Comparison of ENCODE assay signal across 24 mouse cellular contexts in the genomic region with DNA sequence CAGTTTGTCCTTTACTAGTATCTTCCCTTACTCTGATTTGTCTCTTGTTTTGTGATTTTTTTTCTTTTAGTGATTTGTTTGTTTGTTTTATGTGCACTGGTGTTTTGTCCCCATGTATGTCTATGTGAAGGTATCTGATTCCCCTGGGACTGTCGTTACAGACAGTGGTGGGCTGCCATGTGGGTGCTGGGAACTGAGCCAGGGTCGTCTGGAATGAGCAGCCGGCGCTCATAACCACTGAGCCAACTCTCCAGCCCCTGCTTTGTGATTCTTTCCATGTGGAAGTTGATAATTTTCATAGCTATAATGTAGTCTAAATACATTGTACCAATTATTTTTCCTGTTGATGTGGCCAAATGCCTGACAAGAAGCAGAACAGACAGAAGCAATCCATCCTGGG. TPM values are rescaled to one million over a fixed set of nuclear protein-coding genes. Genes with fewer than 3 reads are reported as not detected.
DNase-seq lines count a peak whose midpoint lies in the region; TF ChIP-seq lines count a peak whose summit lies in the region.
"Had no signal": no experiment of that assay in that cellular context is flagged by ENCODE, and none has a peak within 500 bp of the region (broad histone marks: within the 10 kb centered on the region; RNA-seq: fewer than 3 reads in every experiment).

No protein-coding gene starts in this region.

- DNase-seq in layer of hippocampus, adult 11-12 months (ENCODE audit: low spot score), result peak; percentile 28
- DNase-seq in layer of hippocampus, adult 9-10 months (ENCODE audit: low spot score), result no peak
- peak; percentile 11 for DNase-seq in brain, embryonic 14.5 days (ENCODE audit: low read depth)
- peak; percentile 22 for DNase-seq in layer of hippocampus, adult 9-11 months
- peak; percentile 28 to 33 for DNase-seq in layer of hippocampus, postnatal 36 days
- no peak for DNase-seq in embryonic facial prominence, embryonic 10.5 days (ENCODE audit: low spot score)
- DNase-seq: adrenal gland, adult 8-10 months; adrenal gland, postnatal 25 days; cerebellum, adult 18-20 months; cerebellum, adult 9-10 months; gastrocnemius, postnatal 10 days; gastrocnemius, postnatal 36 days; heart, adult 2 months; heart, postnatal 14 days; heart, postnatal 4 days had no signal

- no peak for TF ChIP-seq POLR2A in brain, embryonic 14.5 days (IDR thresholded peaks at IDR 0.05; ENCODE audit: borderline replicate concordance, extremely low read depth, insufficient read depth, insufficient read length, poor library complexity, severe bottlenecking)

- 79% methylated on average over 4 of the region's 4 CpGs for WGBS in embryonic facial prominence, embryonic 10.5 days

- TF ChIP-seq CTCF in brain, embryonic 14.5 days (IDR thresholded peaks at IDR 0.05; ENCODE audit: borderline replicate concordance, extremely low read depth, insufficient read depth, insufficient read length), result no peak

- H3K4me1 ChIP-seq in embryonic facial prominence, embryonic 10.5 days, result peaks cover 4% of the 10 kb centered on the region; the same call in 1 of the 2 replicates
- H3K4me1 ChIP-seq: embryonic facial prominence, embryonic 12.5 days; embryonic facial prominence, embryonic 15.5 days; forebrain, embryonic 15.5 days; heart, embryonic 10.5 days; heart, embryonic 13.5 days had no signal

- H3K36me3 ChIP-seq in embryonic facial prominence, embryonic 10.5 days (replicated peaks), result no peaks in the 10 kb centered on the region
- H3K36me3 ChIP-seq: embryonic facial prominence, embryonic 12.5 days; embryonic facial prominence, embryonic 15.5 days; forebrain, embryonic 15.5 days; heart, embryonic 10.5 days; heart, embryonic 13.5 days had no signal

- H3K27ac ChIP-seq in embryonic facial prominence, embryonic 10.5 days (replicated peaks), result no peak overlapping the region
- H3K27ac ChIP-seq: embryonic facial prominence, embryonic 12.5 days; embryonic facial prominence, embryonic 15.5 days; forebrain, embryonic 15.5 days; heart, adult 2 months; heart, embryonic 10.5 days; heart, embryonic 13.5 days; hindbrain, embryonic 14.5 days; hindbrain, postnatal 0 days had no signal

- H3K9me3 ChIP-seq in embryonic facial prominence, embryonic 10.5 days, result no peaks in the 10 kb centered on the region
- H3K9me3 ChIP-seq: embryonic facial prominence, embryonic 12.5 days; embryonic facial prominence, embryonic 15.5 days; forebrain, embryonic 15.5 days; heart, embryonic 10.5 days; heart, embryonic 13.5 days had no signal

- no peak overlapping the region for H3K4me3 ChIP-seq in embryonic facial prominence, embryonic 10.5 days
- H3K4me3 ChIP-seq: embryonic facial prominence, embryonic 12.5 days; embryonic facial prominence, embryonic 15.5 days; forebrain, embryonic 15.5 days; heart, adult 2 months; heart, embryonic 10.5 days; heart, embryonic 13.5 days had no signal

- no peaks in the 10 kb centered on the region for H3K27me3 ChIP-seq in embryonic facial prominence, embryonic 10.5 days (replicated peaks; ENCODE audit: low read depth, poor library complexity, severe bottlenecking)
- H3K27me3 ChIP-seq: embryonic facial prominence, embryonic 12.5 days; embryonic facial prominence, embryonic 15.5 days; forebrain, embryonic 15.5 days; heart, embryonic 13.5 days had no signal

RNA-seq across cellular contexts. Expression of a gene that starts 7.9 kb away (rescaled TPM):
- 80.2 and 100 TPM in 2 replicates for polyA plus RNA-seq in brain, embryonic 14.5 days (2012; rRNA removed)
- total RNA-seq in layer of hippocampus, postnatal 36 days (2021), result 10 to 100 TPM; 71.3 to 77.8 TPM
- polyA plus RNA-seq in embryonic facial prominence, embryonic 10.5 days (2016; fragmentation: Nextera tagmentation; extraction: Ambion mirVana), result 3.2 and 3.6 TPM in 2 replicates
- total RNA-seq: gastrocnemius, adult 18-20 months; MEL had no signal

Comparison
In these comparisons a context has a peak if more than half of its experiments do, and no peak if none do; other contexts are left out.
1. DNase-seq: peak in layer of hippocampus, adult 11-12 months (single experiment), brain, embryonic 14.5 days (single experiment), layer of hippocampus, adult 9-11 months (single experiment) and layer of hippocampus, postnatal 36 days (2 of 2); none in layer of hippocampus, adult 9-10 months (single experiment) and embryonic facial prominence, embryonic 10.5 days (single experiment).
2. RNA of a gene that starts 7.9 kb away (polyA plus RNA-seq): 80.2 to 100 TPM in brain, embryonic 14.5 days; 3.2 to 3.6 TPM in embryonic facial prominence, embryonic 10.5 days; every median in the first group is over 10 times any median in the second.